Mouse (Mus musculus): Measurements from ENCODE around the gene Uba2.

DNA sequence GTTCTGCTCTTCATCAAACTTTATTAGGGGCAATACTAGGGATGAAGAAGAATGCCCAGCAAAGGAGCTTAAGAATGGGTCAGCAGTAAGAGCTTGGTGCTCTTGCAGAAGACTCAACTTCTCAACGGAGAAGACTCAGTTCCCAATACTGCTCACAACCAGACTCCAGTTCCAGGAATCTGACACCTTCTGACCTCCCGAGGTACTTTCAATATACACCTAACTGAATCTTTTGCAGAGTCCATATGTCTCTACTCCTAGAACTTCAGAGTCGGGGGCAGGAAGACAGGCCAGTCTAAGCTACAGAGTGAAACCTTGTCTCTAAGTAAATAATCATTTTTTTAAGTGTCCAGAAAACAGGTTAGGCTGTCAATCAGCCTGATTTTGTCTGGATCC, 37.4 kb downstream of the Uba2 start:
- no peak for TF ChIP-seq POLR2AphosphoS5 (IDR thresholded peaks at IDR 0.05; ENCODE audit: insufficient replicate concordance, low read depth, low read length)
- no peak for TF ChIP-seq CTCF (IDR thresholded peaks at IDR 0.05; ENCODE audit: low read depth, low read length)
- no peak for TF ChIP-seq TAL1 (conservative IDR thresholded peaks at IDR 0.05; ENCODE audit: low read depth, low read length)

Data from G1E (cell line).